Mouse (Mus musculus) MEL (cell line): Measurements from ENCODE around the gene Fndc7. TPM values are rescaled to one million over a fixed set of nuclear protein-coding genes. Genes with fewer than 3 reads are reported as not detected.

Experiments
- DNase-seq: peaks from one replicate; pipeline ENCODE4 v3.0.0; 2011; ENCODE audit warnings: low read depth, low spot score
- H3K27ac ChIP-seq: 2 replicates; pipeline ENCODE4 v1.5.1; 2012; ENCODE audit warnings: low read depth, mild to moderate bottlenecking, control low read depth, low read length, moderate library complexity; ENCODE audit not compliant: control insufficient read depth
- H3K27me3 ChIP-seq, 2 experiments: fragments of 150-350 bp in 1 of 2; sonication (generic) in 1 of 2; 2 replicates each; pipeline ENCODE4 v1.6.1; 2012; ENCODE audit warnings: low read length in 2 of 2, mild to moderate bottlenecking in 2 of 2, improper control_type of control experiment in 1 of 2, moderate library complexity in 1 of 2; ENCODE audit not compliant: insufficient read depth in 2 of 2, control insufficient read depth in 1 of 2
- H3K36me3 ChIP-seq, 2 experiments: 2 replicates each; pipeline ENCODE4 v1.6.1; 2012 to 2014; ENCODE audit warnings: low read length in 2 of 2, improper control_type of control experiment in 1 of 2, inconsistent platforms in 1 of 2, mild to moderate bottlenecking in 1 of 2; ENCODE audit not compliant: insufficient read depth in 2 of 2, control insufficient read depth in 1 of 2
- H3K4me1 ChIP-seq, 2 experiments: fragments of 150-350 bp in 1 of 2; sonication (generic) in 1 of 2; 2 replicates each; pipeline ENCODE4 v1.6.1; 2012; ENCODE audit warnings: low read length in 2 of 2, improper control_type of control experiment in 1 of 2, mild to moderate bottlenecking in 1 of 2; ENCODE audit not compliant: insufficient read depth in 2 of 2, control insufficient read depth in 1 of 2
- H3K4me3 ChIP-seq, 2 experiments: fragments of 150-350 bp in 1 of 2; sonication (generic) in 1 of 2; 2 replicates each; pipeline ENCODE4 v1.5.1; 2012; ENCODE audit warnings: low read depth in 2 of 2, low read length in 2 of 2, mild to moderate bottlenecking in 2 of 2, moderate library complexity in 2 of 2, control low read depth in 1 of 2, improper control_type of control experiment in 1 of 2; ENCODE audit not compliant: control insufficient read depth in 1 of 2, insufficient read depth in 1 of 2
- H3K79me2 ChIP-seq: 2 replicates; pipeline ENCODE4 v1.6.1; 2012; ENCODE audit warnings: mild to moderate bottlenecking, low read length, moderate library complexity; ENCODE audit not compliant: control insufficient read depth, poor library complexity, insufficient read depth
- H3K9ac ChIP-seq: 2 replicates; pipeline ENCODE4 v1.6.1; 2012; ENCODE audit warnings: low read depth, mild to moderate bottlenecking, control low read depth, low read length, moderate library complexity; ENCODE audit not compliant: control insufficient read depth, poor library complexity, severe bottlenecking
- H3K9me3 ChIP-seq: fragments of 150-350 bp; sonication (generic); replicated peaks from 2 replicates; pipeline ENCODE4 v1.6.1; 2012; ENCODE audit warnings: mild to moderate bottlenecking, low read length, improper control_type of control experiment, moderate library complexity; ENCODE audit not compliant: insufficient read depth
- BHLHE40 ChIP-seq: IDR thresholded peaks from 2 replicates; pipeline ENCODE4 v1.6.1; 2012; ENCODE audit warnings: low read depth, mild to moderate bottlenecking, inconsistent platforms, low read length, improper control_type of control experiment, borderline replicate concordance
- ETS1 ChIP-seq: IDR thresholded peaks from 2 replicates; pipeline ENCODE4 v1.6.1; 2012; ENCODE audit warnings: low read depth, mild to moderate bottlenecking, inconsistent platforms, low read length, improper control_type of control experiment, moderate library complexity
- GATA1 ChIP-seq: IDR thresholded peaks from 2 replicates; pipeline ENCODE4 v1.6.1; 2011; ENCODE audit warnings: low read depth, low read length, improper control_type of control experiment
- HCFC1 ChIP-seq: IDR thresholded peaks from 2 replicates; pipeline ENCODE4 v1.6.1; 2012; ENCODE audit warnings: low read depth, mild to moderate bottlenecking, inconsistent platforms, low read length, improper control_type of control experiment, moderate library complexity
- JUND ChIP-seq: IDR thresholded peaks from 2 replicates; pipeline ENCODE4 v1.6.1; 2011; ENCODE audit warnings: low read depth, mild to moderate bottlenecking, improper control_type of control experiment, low read length
- KAT2A ChIP-seq: conservative IDR thresholded peaks from 2 replicates; pipeline ENCODE4 v1.6.1; 2012; ENCODE audit warnings: low read depth, low read length, improper control_type of control experiment, inconsistent platforms
- MAFK ChIP-seq: IDR thresholded peaks from 2 replicates; pipeline ENCODE4 v1.6.1; 2011; ENCODE audit warnings: low read depth, mild to moderate bottlenecking, low read length, improper control_type of control experiment, borderline replicate concordance
- MAZ ChIP-seq: IDR thresholded peaks from 2 replicates; pipeline ENCODE4 v1.6.1; 2012; ENCODE audit warnings: low read depth, mild to moderate bottlenecking, inconsistent platforms, low read length, improper control_type of control experiment
- MXI1 ChIP-seq: IDR thresholded peaks from 2 replicates; pipeline ENCODE4 v1.6.1; 2011; ENCODE audit warnings: mild to moderate bottlenecking, low read depth, low read length, improper control_type of control experiment
- NELFE ChIP-seq: IDR thresholded peaks from 2 replicates; pipeline ENCODE4 v1.6.1; 2011; ENCODE audit warnings: low read depth, low read length, improper control_type of control experiment
- POLR2A ChIP-seq, 2 experiments: IDR thresholded peaks; 2 replicates each; pipeline ENCODE4 v1.6.1; 2011 to 2012; ENCODE audit warnings: low read length in 2 of 2, mild to moderate bottlenecking in 2 of 2, control low read depth in 1 of 2, improper control_type of control experiment in 1 of 2, low read depth in 1 of 2, moderate library complexity in 1 of 2; ENCODE audit not compliant: control insufficient read depth in 1 of 2, insufficient read depth in 1 of 2, poor library complexity in 1 of 2
- POLR2AphosphoS2 ChIP-seq: IDR thresholded peaks from 2 replicates; pipeline ENCODE4 v1.6.1; 2011; ENCODE audit warnings: low read length, improper control_type of control experiment
- RCOR1 ChIP-seq: IDR thresholded peaks from 2 replicates; pipeline ENCODE4 v1.6.1; 2012; ENCODE audit warnings: low read depth, mild to moderate bottlenecking, inconsistent platforms, low read length, improper control_type of control experiment
- TAL1 ChIP-seq: IDR thresholded peaks from 2 replicates; pipeline ENCODE4 v1.6.1; 2012; ENCODE audit warnings: mild to moderate bottlenecking, inconsistent platforms, low read length, moderate library complexity, mixed read lengths
- TCF12 ChIP-seq: IDR thresholded peaks from 2 replicates; pipeline ENCODE4 v1.6.1; 2014; ENCODE audit warnings: low read depth, mild to moderate bottlenecking, inconsistent platforms, low read length, improper control_type of control experiment, moderate library complexity
- UBTF ChIP-seq: IDR thresholded peaks from 2 replicates; pipeline ENCODE4 v1.6.1; 2012; ENCODE audit warnings: low read depth, mild to moderate bottlenecking, inconsistent platforms, low read length, improper control_type of control experiment, moderate library complexity, borderline replicate concordance; ENCODE audit not compliant: insufficient read depth
- USF1 ChIP-seq: IDR thresholded peaks from 2 replicates; pipeline ENCODE4 v1.6.1; 2014; ENCODE audit warnings: low read depth, mild to moderate bottlenecking, inconsistent platforms, low read length, improper control_type of control experiment, moderate library complexity
- USF2 ChIP-seq, 2 experiments: IDR thresholded peaks; 2 replicates each; pipeline ENCODE4 v1.6.1; 2011 to 2012; ENCODE audit warnings: improper control_type of control experiment in 2 of 2, low read length in 2 of 2, borderline replicate concordance in 1 of 2, inconsistent platforms in 1 of 2, low read depth in 1 of 2, mild to moderate bottlenecking in 1 of 2; ENCODE audit not compliant: insufficient read depth in 1 of 2
- ZC3H11A ChIP-seq: IDR thresholded peaks from 2 replicates; pipeline ENCODE4 v1.6.1; 2012; ENCODE audit warnings: low read depth, mild to moderate bottlenecking, inconsistent platforms, low read length, improper control_type of control experiment
- ZKSCAN1 ChIP-seq: IDR thresholded peaks from 2 replicates; pipeline ENCODE4 v1.6.1; 2012; ENCODE audit warnings: low read depth, mild to moderate bottlenecking, inconsistent platforms, low read length, improper control_type of control experiment, moderate library complexity
- ZMIZ1 ChIP-seq: IDR thresholded peaks from 2 replicates; pipeline ENCODE4 v1.6.1; 2012; ENCODE audit warnings: low read depth, mild to moderate bottlenecking, inconsistent platforms, low read length, improper control_type of control experiment, moderate library complexity
- polyA plus RNA-seq, 2 experiments: library from polyadenylated mRNA; stranded (reverse) in 1 of 2; unstranded in 1 of 2; fragments of >175 nt in 1 of 2; fragments of >200 nt in 1 of 2; gene quantifications; 2 replicates each; pipeline versions ENCODE4 v1.2.1 to v1.2.4; 2012; ENCODE audit warnings: low replicate concordance in 2 of 2, low read depth in 1 of 2; ENCODE audit not compliant: insufficient read length in 2 of 2, insufficient read depth in 1 of 2, missing spikeins in 1 of 2
- total RNA-seq: library from RNA; depleted of rRNA; stranded (reverse); fragments of 300-350 nt; gene quantifications from 2 replicates; pipeline ENCODE4 v1.2.3, GENCODE M21; 2012

Fndc7 gene
- total and polyA plus RNA-seq, 3 experiments: 0.13 TPM; not detected in 2

DNA sequence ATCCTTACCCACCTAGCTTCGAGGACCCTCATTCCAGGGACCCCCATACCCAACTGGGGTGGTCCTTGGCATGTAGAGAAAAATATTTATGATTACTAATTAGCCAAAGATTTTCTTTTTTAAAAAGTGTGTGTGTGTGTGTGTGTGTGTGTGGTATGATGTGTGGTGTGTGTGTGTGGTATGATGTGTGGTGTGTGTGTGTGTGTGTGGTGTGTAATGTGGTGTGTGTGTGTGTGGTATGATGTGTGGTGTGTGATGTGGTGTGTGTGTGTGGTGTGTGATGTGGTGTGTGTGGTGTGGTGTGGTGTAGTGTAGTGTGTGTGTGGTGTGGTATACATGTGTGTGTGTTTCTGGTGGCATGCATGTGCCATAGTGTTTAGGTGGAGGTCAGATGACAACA is 2.3 kb upstream of the Fndc7 start:
- H3K4me3 ChIP-seq: no peak overlapping the region
- no peak overlapping the region for H3K9ac ChIP-seq
- H3K36me3 ChIP-seq: 0 out of 4 replicates have a peak, but pooled peaks cover 0 to under 1% of the 10 kb centered on the region in 2 experiments
- TF ChIP-seq ZMIZ1 (no peak), TAL1 (no peak), BHLHE40 (no peak), TCF12 (no peak), GATA1 (no peak), POLR2AphosphoS2 (no peak), ETS1 (no peak), JUND (no peak), RCOR1 (no peak), MAFK (no peak), USF1 (no peak)
- H3K27ac ChIP-seq: no peak overlapping the region
- H3K27me3 ChIP-seq: no peaks in the 10 kb centered on the region
- no peaks in the 10 kb centered on the region for H3K79me2 ChIP-seq
- H3K9me3 ChIP-seq: no peaks in the 10 kb centered on the region
- no peak for DNase-seq
- peaks cover 0 to 1% of the 10 kb centered on the region in 2 experiments; a peak in 1 of 4 replicates for H3K4me1 ChIP-seq

DNA sequence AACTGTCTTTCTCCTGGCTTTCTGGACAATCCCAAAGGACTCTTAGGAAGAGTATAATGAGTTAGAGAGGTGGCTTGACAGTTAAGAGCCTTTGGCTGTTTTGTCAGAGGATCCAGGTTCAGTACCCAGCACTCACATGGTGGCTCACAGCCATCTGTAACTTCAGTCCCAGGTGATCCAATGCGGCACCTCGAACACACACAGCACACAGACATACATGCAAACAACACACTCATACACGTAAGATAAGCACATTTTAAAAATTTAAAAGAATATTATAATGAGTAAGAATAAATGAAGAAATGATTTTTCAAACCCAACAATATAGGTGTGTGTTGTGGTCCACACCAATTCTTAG is 2.2 kb downstream of the Fndc7 start:
- H3K9me3 ChIP-seq: no peaks in the 10 kb centered on the region
- no peak for DNase-seq
- H3K27ac ChIP-seq: no peak overlapping the region
- no peaks in the 10 kb centered on the region for H3K79me2 ChIP-seq
- no peak overlapping the region for H3K4me3 ChIP-seq
- peaks cover 0 to 16% of the 10 kb centered on the region in 2 experiments; a peak in 2 of 4 replicates for H3K36me3 ChIP-seq
- H3K9ac ChIP-seq: no peak overlapping the region
- TF ChIP-seq ZC3H11A: no peak
- no peak for TF ChIP-seq MXI1
- peaks cover 18 to 25% of the 10 kb centered on the region in 2 experiments for H3K4me1 ChIP-seq
- H3K27me3 ChIP-seq: no peaks in the 10 kb centered on the region

GRCm38 (mm10) chr3:108886934-108887617 is 2.7 kb downstream of the Fndc7 start:
- DNase-seq: no peak
- Histone ChIP-seq H3K79me2 (no peaks in the 10 kb centered on the region), H3K4me1 (peaks cover 18 to 25% of the 10 kb centered on the region in 2 experiments), H3K4me3 (no peak overlapping the region), H3K9me3 (no peaks in the 10 kb centered on the region), H3K27me3 (no peaks in the 10 kb centered on the region), H3K27ac (no peak overlapping the region), H3K9ac (no peak overlapping the region), H3K36me3 (peaks cover 0 to 16% of the 10 kb centered on the region in 2 experiments; a peak in 2 of 4 replicates)
- TF ChIP-seq POLR2A (IDR thresholded peaks at IDR 0.05; ENCODE audit: control insufficient read depth in 1 of 2, insufficient read depth in 1 of 2, low read depth in 1 of 2, low read length in 2 of 2, poor library complexity in 1 of 2) (no peak), USF2 (IDR thresholded peaks at IDR 0.05; ENCODE audit: borderline replicate concordance in 1 of 2, insufficient read depth in 1 of 2, low read depth in 1 of 2, low read length in 2 of 2) (no peak), HCFC1 (no peak), MAZ (no peak), KAT2A (no peak), UBTF (no peak), ZKSCAN1 (no peak), NELFE (no peak)
